Mouse (Mus musculus) midbrain, embryonic 13.5 days (tissue): ENCODE data around the gene Tpst1. TPM values are rescaled to one million over a fixed set of nuclear protein-coding genes. Genes with fewer than 3 reads are reported as not detected.

ENCODE experiments used
- ATAC-seq: fragments of 200-750 bp; cut with Nextera tagmentation; 2 replicates; pipeline ENCODE4 v1.8.0; 2017; ENCODE audit warnings: mild to moderate bottlenecking, moderate TSS enrichment, moderate library complexity
- H3K27ac ChIP-seq: fragments of 300-500 bp; sonication (generic); 2 replicates; pipeline ENCODE4 v1.5.1; 2015; ENCODE audit warnings: inconsistent platforms, mild to moderate bottlenecking, moderate library complexity
- H3K27me3 ChIP-seq: fragments of 300-500 bp; sonication (generic); 2 replicates; pipeline ENCODE4 v1.6.1; 2015; ENCODE audit warnings: mild to moderate bottlenecking, inconsistent platforms
- H3K36me3 ChIP-seq: fragments of 300-500 bp; sonication (generic); 2 replicates; pipeline ENCODE4 v1.6.1; 2015; ENCODE audit warnings: mild to moderate bottlenecking, inconsistent platforms
- H3K4me1 ChIP-seq: fragments of 300-500 bp; sonication (generic); replicated peaks from 2 replicates; pipeline ENCODE4 v1.6.1; 2015; ENCODE audit warnings: inconsistent platforms
- H3K4me2 ChIP-seq: fragments of 300-500 bp; sonication (generic); replicated peaks from 2 replicates; pipeline ENCODE4 v1.6.1; 2015; ENCODE audit warnings: moderate library complexity, mild to moderate bottlenecking, inconsistent platforms
- H3K4me3 ChIP-seq: fragments of 300-500 bp; sonication (generic); replicated peaks from 2 replicates; pipeline ENCODE4 v1.5.1; 2015; ENCODE audit warnings: mild to moderate bottlenecking, inconsistent platforms
- H3K9ac ChIP-seq: fragments of 300-500 bp; sonication (generic); replicated peaks from 2 replicates; pipeline ENCODE4 v1.6.1; 2015; ENCODE audit warnings: mild to moderate bottlenecking, inconsistent platforms
- H3K9me3 ChIP-seq: fragments of 300-500 bp; sonication (generic); 2 replicates; pipeline ENCODE4 v1.6.1; 2016; ENCODE audit warnings: mild to moderate bottlenecking, inconsistent platforms
- WGBS: fragments of 180-500 bp; shearing (Covaris S2); methylation state at CpG from one replicate; pipeline ENCODE4 v1.1.7; 2015; 5-methylcytosine and 5-hydroxymethylcytosine counted together
- polyA plus RNA-seq: library from polyadenylated mRNA; unstranded; fragments of >200 nt; fragmentation: Nextera tagmentation; extraction: Ambion mirVana; gene quantifications from 2 replicates; pipeline ENCODE4 v1.2.1, GENCODE M21; 2015

Gene Tpst1
- polyA plus RNA-seq, 1 experiment from 2014 or later: 51.0 TPM

DNA sequence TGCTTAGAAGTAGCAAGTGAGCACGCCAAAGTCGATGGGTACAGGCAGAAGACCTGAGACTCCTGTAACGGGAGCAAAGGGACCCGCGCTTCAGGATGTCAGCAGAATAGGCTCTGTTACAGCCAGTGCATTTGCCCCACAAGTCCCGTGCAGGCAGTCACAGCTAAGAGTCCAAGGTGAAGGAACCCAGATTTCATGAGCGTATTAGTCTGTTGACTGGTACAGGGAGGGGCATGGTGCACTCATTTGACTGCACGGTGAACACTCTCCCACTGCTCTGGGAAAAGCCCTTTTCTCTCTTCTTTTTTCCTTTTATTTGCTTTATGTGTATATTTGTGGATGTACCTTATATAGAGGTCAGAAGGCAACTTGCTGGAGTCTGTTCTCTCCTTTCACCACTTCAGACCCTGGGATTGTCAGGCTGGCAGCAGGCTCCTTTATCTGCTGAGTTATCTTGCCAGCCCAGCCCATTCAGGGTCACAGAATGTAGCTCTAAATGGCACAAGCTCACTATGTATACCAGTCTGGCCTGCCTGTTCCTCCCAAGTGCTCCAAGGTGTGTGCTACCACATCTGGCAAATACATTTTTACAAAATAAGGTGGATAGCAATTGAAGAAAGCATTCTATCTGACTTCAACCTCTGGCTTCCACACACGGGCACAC, 111.2 kb downstream of the Tpst1 start:
- no peak overlapping the region for H3K4me3 ChIP-seq
- no peaks in the 10 kb centered on the region for H3K27me3 ChIP-seq
- WGBS: 91% methylated on average over 9 of the region's 9 CpGs

DNA sequence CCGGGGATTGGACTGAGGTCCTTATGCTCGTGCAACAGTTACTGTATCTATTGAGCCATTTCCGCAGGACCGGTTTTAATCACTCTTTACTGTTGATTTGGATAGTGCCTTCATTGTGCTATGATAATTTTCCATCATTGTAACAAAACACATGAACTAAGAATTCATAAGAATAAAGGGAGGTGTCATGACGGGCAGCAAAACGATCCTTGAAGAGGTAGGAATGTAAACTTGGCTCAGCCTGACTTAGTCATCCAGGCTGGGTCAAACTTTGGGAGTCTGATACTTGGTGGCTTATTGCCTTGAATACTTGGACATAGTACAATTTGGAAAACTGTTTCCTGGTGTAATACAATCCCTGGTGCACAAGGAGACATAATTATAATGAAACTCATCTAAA, 112.2 kb downstream of the Tpst1 start:
- peaks cover 14% of the 10 kb centered on the region for H3K4me1 ChIP-seq
- no peak overlapping the region for H3K4me2 ChIP-seq
- no peaks in the 10 kb centered on the region for H3K27me3 ChIP-seq
- H3K9ac ChIP-seq: no peak overlapping the region
- WGBS: 93% methylated on average over 6 of the region's 6 CpGs
- ATAC-seq: no peak
- H3K4me3 ChIP-seq: no peak overlapping the region
- peaks cover 18% of the 10 kb centered on the region for H3K36me3 ChIP-seq
- H3K9me3 ChIP-seq: no peaks in the 10 kb centered on the region
- H3K27ac ChIP-seq: no peak overlapping the region

More for the DNA sequence above, 111.2 kb downstream of the Tpst1 start:
- no peak overlapping the region for H3K4me2 ChIP-seq
- no peak overlapping the region for H3K27ac ChIP-seq
- peaks cover 14% of the 10 kb centered on the region for H3K4me1 ChIP-seq
- no peak overlapping the region for H3K9ac ChIP-seq
- ATAC-seq: no peak
- H3K9me3 ChIP-seq: no peaks in the 10 kb centered on the region
- H3K36me3 ChIP-seq: peaks cover 8% of the 10 kb centered on the region; the same call in 1 of the 2 replicates

Other genes with a start within 250 kb of the Tpst1 start
- 33.2 and 37.2 TPM in 2 replicates for gene Sumf2, start 226.3 kb upstream of the Tpst1 start, polyA plus RNA-seq
- 897 and 927 TPM in 2 replicates for gene Chchd2, start 185.9 kb upstream of the Tpst1 start, polyA plus RNA-seq
- gene Zbed5, start 177.6 kb upstream of the Tpst1 start, polyA plus RNA-seq: 14.7 and 16.4 TPM in 2 replicates
- 0.46 and 0.81 TPM in 2 replicates for gene Phkg1, start 174.8 kb upstream of the Tpst1 start, polyA plus RNA-seq
- gene Nupr1l, start 164.8 kb upstream of the Tpst1 start, polyA plus RNA-seq: 6.3 and 7.2 TPM in 2 replicates
- 26.7 and 31.1 TPM in 2 replicates for gene Vkorc1l1, start 131.4 kb upstream of the Tpst1 start, polyA plus RNA-seq
- 21.7 and 23.3 TPM in 2 replicates for gene Gusb, start 70.3 kb upstream of the Tpst1 start, polyA plus RNA-seq
- 30.4 and 33.4 TPM in 2 replicates for gene Asl, start 44.1 kb upstream of the Tpst1 start, polyA plus RNA-seq
- 79.3 and 82.2 TPM in 2 replicates for gene Crcp, start 44.0 kb upstream of the Tpst1 start, polyA plus RNA-seq
- 11.0 and 12.2 TPM in 2 replicates for gene Kctd7, start 71.5 kb downstream of the Tpst1 start, polyA plus RNA-seq
- 39.7 and 40.3 TPM in 2 replicates for gene Rabgef1, start 98.5 kb downstream of the Tpst1 start, polyA plus RNA-seq
- 22.7 and 24.0 TPM in 2 replicates for gene Tmem248, start 143.8 kb downstream of the Tpst1 start, polyA plus RNA-seq
- 61.2 and 63.6 TPM in 2 replicates for gene Sbds, start 182.2 kb downstream of the Tpst1 start, polyA plus RNA-seq
- gene Tyw1, start 182.3 kb downstream of the Tpst1 start, polyA plus RNA-seq: 24.8 and 25.4 TPM in 2 replicates